Mouse (Mus musculus) olfactory bulb, adult 2 months (tissue): Measurements from ENCODE around the gene Trio.

Experiments
- CTCF ChIP-seq: fragments of 200-500 bp; IDR thresholded peaks from 2 replicates; pipeline ENCODE4 v1.5.1; 2012; ENCODE audit warnings: low read depth, mild to moderate bottlenecking, low read length, moderate library complexity; ENCODE audit not compliant: insufficient read depth
- POLR2A ChIP-seq: fragments of 200-500 bp; IDR thresholded peaks from 2 replicates; pipeline ENCODE4 v1.6.1; 2012; ENCODE audit warnings: mild to moderate bottlenecking, low read depth, low read length, moderate library complexity; ENCODE audit not compliant: insufficient read depth

- no peak for TF ChIP-seq POLR2A
- TF ChIP-seq CTCF, result no peak
Measured at GRCm38 (mm10) chr15:27779827-27780226, 245.8 kb downstream of the Trio start.
